Mouse (Mus musculus) adrenal gland, adult 2 months (tissue): ENCODE results near the gene Gm3239. TPM values are rescaled to one million over a fixed set of nuclear protein-coding genes. Genes with fewer than 3 reads are reported as not detected.
"Not testable (repeated sequence)": the region's sequence is repeated elsewhere in the genome, so short reads cannot be mapped to it uniquely, and the experiment has no call there.

Source experiments
- DNase-seq: peaks from one replicate; pipeline ENCODE4 v3.0.0; 2021
- long read RNA-seq: library from polyadenylated mRNA; stranded (forward); transcript quantifications from one replicate; pipeline ENCODE4 v2.0.0, GENCODE M21; 2021
- polyA plus RNA-seq: library from polyadenylated mRNA; depleted of rRNA; stranded (reverse); fragments of >200 nt; gene quantifications from 2 replicates; pipeline ENCODE4 v1.2.3, GENCODE M21; 2012; rRNA removed
- total RNA-seq, 2 experiments: library from RNA; stranded (reverse); gene quantifications; 2 replicates each; pipeline ENCODE4 v1.2.3; 2021

The Gm3239 gene
- total RNA-seq (not detected), polyA plus RNA-seq (not detected in 2 replicates)
- long read RNA-seq: 0 reads

GRCm38 (mm10) chr14:4663892-4664291, at the start of gene Gm3239:
Gm3239 (plus strand) TSS chr14:4664192.
- DNase-seq: not testable (repeated sequence)

GRCm38 (mm10) chr14:4632052-4632451, 31.9 kb upstream of the Gm3239 start, which contains the start of gene Gm8159:
Gm8159 (plus strand) TSS chr14:4632352.
- DNase-seq: not testable (repeated sequence)

DNA sequence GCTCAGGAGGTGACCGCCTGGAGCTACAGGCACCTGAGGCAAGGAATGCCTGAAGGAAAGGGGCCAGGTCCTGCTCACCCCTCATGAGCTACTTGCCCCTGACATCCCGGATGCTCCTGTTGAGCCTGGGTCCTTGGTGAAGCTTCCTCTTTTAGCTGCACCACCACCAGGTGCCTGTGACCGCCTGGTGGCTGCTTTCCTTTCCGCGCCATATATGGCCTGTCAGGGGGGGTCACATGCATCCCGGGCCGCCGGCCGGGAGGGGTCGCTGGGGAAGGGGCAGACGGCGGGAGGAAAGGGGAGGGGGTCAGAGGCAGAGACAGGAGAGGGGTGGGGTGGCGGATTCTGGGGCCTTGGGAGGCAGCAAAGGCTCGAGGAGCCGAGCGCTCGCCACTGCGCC, 14.7 kb upstream of the Gm3239 start:
- not testable (repeated sequence) for DNase-seq

DNA sequence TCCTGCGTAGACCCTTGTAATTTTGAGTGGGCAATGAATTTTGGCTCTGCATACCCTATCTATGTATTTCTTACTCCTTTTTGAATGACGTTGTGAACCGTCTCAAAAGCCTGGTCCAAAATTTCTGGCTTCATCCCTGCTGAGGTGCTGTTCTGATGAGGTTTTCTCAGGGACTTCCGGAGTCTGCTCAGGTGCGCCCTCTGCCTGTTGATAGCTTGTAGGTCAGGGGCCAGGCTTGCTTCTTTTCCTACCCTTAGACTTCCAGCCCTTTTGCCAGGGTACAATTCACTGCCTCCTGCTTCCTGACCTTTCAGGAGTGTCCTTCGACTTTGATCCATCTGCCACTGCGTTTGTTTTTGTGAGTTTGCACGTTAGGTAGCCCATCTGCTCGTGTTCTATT, 13.7 kb upstream of the Gm3239 start:
- not testable (repeated sequence) for DNase-seq

DNA sequence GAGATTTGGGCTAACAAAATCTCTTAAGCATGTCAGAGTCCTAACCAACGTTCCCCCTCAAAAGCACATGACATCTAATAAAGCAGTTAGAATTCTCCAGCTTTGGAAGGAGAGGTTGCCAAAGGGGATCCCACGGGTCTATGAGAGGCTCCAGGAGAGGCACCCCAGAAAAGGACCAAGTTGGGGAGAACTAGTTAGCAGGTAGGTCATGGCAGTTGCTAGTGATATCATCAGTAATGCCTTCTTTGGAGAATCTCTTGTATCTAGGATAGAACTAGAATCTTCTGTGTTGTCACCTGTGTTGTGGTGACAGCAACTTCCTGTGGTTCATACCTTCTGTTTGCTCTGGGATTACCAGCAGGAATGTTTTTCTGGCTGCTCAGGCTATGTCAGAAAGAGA, 44.9 kb downstream of the Gm3239 start, which contains the start of gene Gm7876:
Gene Gm7876 (plus strand): TSS at position 301 of the 400 bp plus-strand sequence.
- DNase-seq: not testable (repeated sequence)

Other genes starting within 250 kb of the Gm3239 start
- gene Gm3164, start 248.7 kb upstream of the Gm3239 start, total RNA-seq: not detected
- gene Gm3164, start 248.7 kb upstream of the Gm3239 start, polyA plus RNA-seq: 0.06 TPM in 1 of 2 replicates, not detected in the other
- gene Gm3173, start 233.2 kb upstream of the Gm3239 start, total RNA-seq: not detected
- gene Gm3173, start 233.2 kb upstream of the Gm3239 start, polyA plus RNA-seq: not detected in 2 replicates
- not detected for gene Gm3182, start 182.4 kb upstream of the Gm3239 start, total RNA-seq
- not detected in 2 replicates for gene Gm3182, start 182.4 kb upstream of the Gm3239 start, polyA plus RNA-seq
- gene Gm3047, start 108.8 kb upstream of the Gm3239 start, total RNA-seq: not detected
- not detected in 2 replicates for gene Gm3047, start 108.8 kb upstream of the Gm3239 start, polyA plus RNA-seq
- not detected for gene Gm8159, start 31.8 kb upstream of the Gm3239 start, total RNA-seq
- gene Gm8159, start 31.8 kb upstream of the Gm3239 start, polyA plus RNA-seq: not detected in 2 replicates
- not detected for gene Gm7876, start 45.0 kb downstream of the Gm3239 start, total RNA-seq
- not detected in 2 replicates for gene Gm7876, start 45.0 kb downstream of the Gm3239 start, polyA plus RNA-seq
- gene Gm3252, start 62.6 kb downstream of the Gm3239 start, total RNA-seq: not detected
- gene Gm3252, start 62.6 kb downstream of the Gm3239 start, polyA plus RNA-seq: 0.04 TPM in 1 of 2 replicates, not detected in the other
- gene Gm9602, start 112.1 kb downstream of the Gm3239 start, total RNA-seq: not detected
- gene Gm9602, start 112.1 kb downstream of the Gm3239 start, polyA plus RNA-seq: not detected in 2 replicates
- gene Gm3269, start 173.9 kb downstream of the Gm3239 start, total RNA-seq: not detected
- not detected in 2 replicates for gene Gm3269, start 173.9 kb downstream of the Gm3239 start, polyA plus RNA-seq
- under 1 TPM in 1 of 2 experiments, not detected in 1; 0.52 TPM for gene Gm3264, start 191.4 kb downstream of the Gm3239 start, total RNA-seq
- not detected in 2 replicates for gene Gm3264, start 191.4 kb downstream of the Gm3239 start, polyA plus RNA-seq
- not detected for gene Gm3278, start 228.2 kb downstream of the Gm3239 start, total RNA-seq
- gene Gm3278, start 228.2 kb downstream of the Gm3239 start, polyA plus RNA-seq: not detected in 2 replicates